Mouse (Mus musculus) hindbrain, embryonic 14.5 days (tissue): ENCODE data around the gene Ap3m1. TPM values are rescaled to one million over a fixed set of nuclear protein-coding genes. Genes with fewer than 3 reads are reported as not detected.
A peak's percentile ranks its signal among the peaks of the same experiment; 100 is the strongest.

ENCODE experiments used
- ATAC-seq: fragments of 200-750 bp; cut with Nextera tagmentation; 2 replicates; pipeline ENCODE4 v1.8.0; 2017; ENCODE audit warnings: moderate number of reproducible peaks, mild to moderate bottlenecking, moderate TSS enrichment, moderate library complexity; ENCODE audit not compliant: low FRiP score
- DNase-seq: peaks from one replicate; pipeline ENCODE4 v3.0.0-alpha.2; 2015; ENCODE audit warnings: low spot score
- H3K27ac ChIP-seq: fragments of 300-500 bp; sonication (generic); 2 replicates; pipeline ENCODE4 v1.5.1; 2014; ENCODE audit warnings: mild to moderate bottlenecking, moderate library complexity
- H3K27me3 ChIP-seq: fragments of 300-500 bp; sonication (generic); 2 replicates; pipeline ENCODE4 v1.6.1; 2014; ENCODE audit warnings: mild to moderate bottlenecking, low read length, mixed read lengths; ENCODE audit not compliant: control insufficient read depth, insufficient read depth
- H3K36me3 ChIP-seq: fragments of 300-500 bp; sonication (generic); replicated peaks from 2 replicates; pipeline ENCODE4 v1.6.1; 2014; ENCODE audit not compliant: control insufficient read depth, insufficient read depth
- H3K4me1 ChIP-seq: fragments of 300-500 bp; sonication (generic); replicated peaks from 2 replicates; pipeline ENCODE4 v1.6.1; 2014; ENCODE audit warnings: antibody characterized with exemption, low read length, mixed read lengths; ENCODE audit not compliant: control insufficient read depth, insufficient read depth
- H3K4me2 ChIP-seq: fragments of 300-500 bp; sonication (generic); replicated peaks from 2 replicates; pipeline ENCODE4 v1.6.1; 2014; ENCODE audit warnings: mild to moderate bottlenecking, moderate library complexity
- H3K4me3 ChIP-seq: fragments of 300-500 bp; sonication (generic); replicated peaks from 2 replicates; pipeline ENCODE4 v1.5.1; 2014; ENCODE audit warnings: mild to moderate bottlenecking, low read length
- H3K9ac ChIP-seq: fragments of 300-500 bp; sonication (generic); 2 replicates; pipeline ENCODE4 v1.6.1; 2014
- H3K9me3 ChIP-seq: fragments of 300-500 bp; sonication (generic); 2 replicates; pipeline ENCODE4 v1.6.1; 2016; ENCODE audit warnings: low read length; ENCODE audit not compliant: control insufficient read depth
- WGBS: fragments of 180-500 bp; shearing (Covaris S2); extraction: QIAGEN DNeasy Blood & Tissue Kit; methylation state at CpG from one replicate; pipeline ENCODE4 v1.1.7; 2014; 5-methylcytosine and 5-hydroxymethylcytosine counted together
- polyA plus RNA-seq: library from polyadenylated mRNA; unstranded; fragments of >200 nt; fragmentation: Nextera tagmentation; extraction: Ambion mirVana; gene quantifications from 2 replicates; pipeline ENCODE4 v1.2.1, GENCODE M21; 2014

Ap3m1 gene
- polyA plus RNA-seq, 1 experiment from 2014 or later: 94.5 TPM

DNA sequence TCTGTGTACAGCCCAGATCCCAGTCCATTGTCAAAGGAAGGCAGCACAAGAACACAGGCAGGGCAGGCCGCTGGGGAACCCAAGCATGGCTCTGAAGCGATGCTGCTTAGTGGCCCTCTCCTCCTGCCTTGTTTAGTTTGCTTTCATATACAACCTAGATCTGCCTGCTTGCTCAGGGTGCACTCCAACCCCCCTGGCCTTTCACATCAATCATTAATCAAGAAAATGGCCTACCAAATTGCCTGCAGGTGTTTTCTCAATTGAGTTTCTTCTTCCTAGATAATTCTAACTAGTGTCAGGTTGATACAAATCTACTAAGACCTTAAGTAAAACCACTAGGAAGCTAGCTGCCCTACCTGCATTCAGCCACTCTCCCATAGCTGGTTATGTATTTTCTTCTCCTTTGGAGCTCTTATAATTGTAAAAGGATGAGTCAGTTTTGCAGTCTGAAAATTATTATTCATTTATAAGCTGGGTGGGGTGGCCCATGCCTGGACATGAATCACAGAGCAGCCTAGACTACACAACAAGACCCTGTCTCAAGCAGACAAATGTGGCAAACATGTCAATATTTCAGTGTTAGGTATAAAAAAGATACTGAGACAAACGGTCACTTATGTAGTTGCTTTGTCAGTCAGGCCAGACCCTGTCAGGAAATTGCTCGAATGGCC is 35.2 kb upstream of the Ap3m1 start:
- H3K9me3 ChIP-seq: no peaks in the 10 kb centered on the region
- WGBS: 65% methylated on average over 4 of the region's 4 CpGs
- no peaks in the 10 kb centered on the region for H3K4me1 ChIP-seq
- H3K9ac ChIP-seq: no peak overlapping the region
- H3K36me3 ChIP-seq: no peaks in the 10 kb centered on the region
- no peak overlapping the region for H3K4me3 ChIP-seq
- H3K27ac ChIP-seq: no peak overlapping the region
- no peak overlapping the region for H3K4me2 ChIP-seq
- no peak for ATAC-seq
- no peaks in the 10 kb centered on the region for H3K27me3 ChIP-seq
- DNase-seq: no peak

DNA sequence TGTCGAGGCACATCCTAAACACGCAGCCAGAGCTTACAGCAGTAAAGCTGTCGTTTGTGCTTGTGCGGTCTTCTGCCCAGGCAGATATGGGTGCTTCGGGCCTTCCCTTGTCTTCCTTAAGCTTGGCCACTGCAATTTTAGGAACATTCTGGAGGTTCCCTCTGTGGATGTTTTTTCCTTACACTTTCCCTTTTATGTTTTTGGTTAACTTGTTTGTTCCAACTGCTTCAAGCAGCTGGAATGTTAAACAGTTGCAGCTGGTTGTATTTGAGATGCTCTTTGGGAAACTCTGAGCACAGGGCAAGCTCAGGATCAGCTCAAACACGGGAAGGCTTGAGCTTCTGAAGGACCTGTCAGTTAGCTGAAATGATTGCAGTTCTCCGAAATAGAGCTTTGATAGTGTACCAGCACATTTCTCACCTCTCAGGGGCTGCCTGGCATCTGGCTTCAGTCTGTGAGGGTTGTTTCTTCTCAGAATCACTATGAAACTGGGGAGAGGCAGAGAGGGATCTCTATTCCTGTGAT is 34.6 kb upstream of the Ap3m1 start:
- H3K27ac ChIP-seq: no peak overlapping the region
- H3K27me3 ChIP-seq: no peaks in the 10 kb centered on the region
- no peak for DNase-seq
- no peaks in the 10 kb centered on the region for H3K36me3 ChIP-seq
- no peaks in the 10 kb centered on the region for H3K9me3 ChIP-seq
- no peak overlapping the region for H3K4me3 ChIP-seq
- no peak overlapping the region for H3K4me2 ChIP-seq
- H3K4me1 ChIP-seq: no peaks in the 10 kb centered on the region
- no peak for ATAC-seq
- no peak overlapping the region for H3K9ac ChIP-seq
- WGBS: 67% methylated on average over 7 of the region's 7 CpGs

DNA sequence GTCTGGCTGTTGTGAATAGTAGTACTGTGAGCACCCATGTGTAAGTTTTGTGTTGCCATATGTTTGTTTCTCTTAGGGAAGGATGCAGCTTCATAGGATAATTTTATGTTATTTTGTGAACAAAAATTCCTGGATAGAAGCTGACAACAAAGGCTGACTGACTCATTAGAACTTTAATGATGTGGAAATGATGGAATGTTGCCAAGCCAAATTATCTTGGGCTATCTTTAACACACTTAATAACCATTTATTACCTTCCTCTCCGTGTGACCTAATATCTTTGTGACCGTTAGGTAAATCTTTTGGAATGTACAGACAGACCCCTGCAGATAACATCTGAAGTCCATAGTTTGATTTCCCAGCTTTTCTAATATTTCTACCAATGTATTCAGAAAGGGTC is 33.8 kb upstream of the Ap3m1 start:
- WGBS: 67% methylated on average over 2 of the region's 2 CpGs
- Histone ChIP-seq H3K4me1 (no peaks in the 10 kb centered on the region), H3K36me3 (no peaks in the 10 kb centered on the region), H3K9me3 (no peaks in the 10 kb centered on the region), H3K9ac (no peak overlapping the region), H3K27ac (no peak overlapping the region), H3K4me3 (no peak overlapping the region), H3K4me2 (no peak overlapping the region), H3K27me3 (no peaks in the 10 kb centered on the region)
- ATAC-seq (no peak), DNase-seq (no peak)

DNA sequence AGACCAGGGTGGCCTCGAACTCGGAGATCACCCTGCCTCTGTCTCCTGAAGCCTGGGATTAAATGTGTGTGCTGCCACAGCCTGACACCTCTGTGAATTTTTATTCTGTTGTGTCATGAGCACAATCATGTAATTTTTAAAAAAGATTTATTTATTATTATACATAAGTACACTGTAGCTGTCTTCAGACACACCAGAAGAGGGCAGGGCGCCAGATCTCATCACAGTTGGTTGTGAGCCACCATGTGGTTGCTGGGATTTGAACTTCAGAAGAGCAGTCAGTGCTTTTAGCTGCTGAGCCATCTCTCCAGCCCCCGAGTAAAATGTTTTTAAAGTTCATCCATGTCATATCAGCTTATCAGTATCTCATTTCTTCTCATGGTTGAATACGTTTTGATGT is 33.4 kb upstream of the Ap3m1 start:
- ATAC-seq (no peak), DNase-seq (no peak)
- Histone ChIP-seq H3K4me1 (no peaks in the 10 kb centered on the region), H3K27me3 (no peaks in the 10 kb centered on the region), H3K4me2 (no peak overlapping the region), H3K4me3 (no peak overlapping the region), H3K36me3 (no peaks in the 10 kb centered on the region), H3K27ac (no peak overlapping the region), H3K9ac (no peak overlapping the region), H3K9me3 (no peaks in the 10 kb centered on the region)
- 91% methylated on average over 5 of the region's 5 CpGs for WGBS

DNA sequence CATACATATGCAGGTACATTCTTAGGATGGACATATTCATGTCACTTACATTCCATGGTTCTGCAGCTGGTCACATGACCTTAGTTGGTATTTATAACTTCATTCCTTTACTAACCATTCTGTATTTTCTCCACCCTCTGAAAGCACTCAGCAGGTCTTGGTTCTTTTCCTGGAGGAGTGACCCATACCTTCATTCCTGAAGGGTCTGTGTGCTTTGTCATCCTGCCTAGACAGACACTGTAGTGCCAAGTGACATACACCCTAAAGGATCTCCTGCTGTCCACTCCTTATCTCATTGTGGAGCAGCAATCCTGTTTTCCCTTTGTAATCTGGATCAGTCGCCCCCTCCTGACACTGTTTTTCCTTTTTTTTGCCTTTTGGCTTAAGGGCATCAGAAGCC is 30.5 kb upstream of the Ap3m1 start:
- Histone ChIP-seq H3K4me1 (no peaks in the 10 kb centered on the region), H3K4me2 (no peak overlapping the region), H3K27ac (no peak overlapping the region), H3K4me3 (no peak overlapping the region), H3K9me3 (no peaks in the 10 kb centered on the region), H3K9ac (no peak overlapping the region), H3K27me3 (no peaks in the 10 kb centered on the region), H3K36me3 (no peaks in the 10 kb centered on the region)
- DNase-seq: no peak
- no peak for ATAC-seq
- WGBS: 67% methylated on average over 1 of the region's 1 CpGs

DNA sequence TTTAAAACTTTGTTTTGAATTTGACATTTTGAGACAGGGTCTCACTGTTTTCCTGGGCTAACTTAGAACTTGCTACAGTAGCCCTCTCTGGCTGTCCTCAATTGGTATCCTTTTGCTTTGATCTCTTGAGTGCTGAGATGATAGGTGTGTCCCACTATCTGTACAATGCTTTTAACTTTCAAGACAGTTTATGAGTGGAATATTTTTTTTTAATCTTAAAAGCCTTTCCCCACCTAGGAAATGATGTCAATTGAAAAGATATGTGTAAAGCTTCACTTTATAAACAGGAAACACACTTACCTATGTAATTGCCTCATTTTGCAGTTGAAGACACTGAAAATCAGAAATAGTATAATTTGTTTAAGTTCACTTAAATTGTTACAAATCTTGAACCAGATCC is 26.2 kb upstream of the Ap3m1 start:
- Histone ChIP-seq H3K36me3 (no peaks in the 10 kb centered on the region), H3K9ac (no peak overlapping the region)

DNA sequence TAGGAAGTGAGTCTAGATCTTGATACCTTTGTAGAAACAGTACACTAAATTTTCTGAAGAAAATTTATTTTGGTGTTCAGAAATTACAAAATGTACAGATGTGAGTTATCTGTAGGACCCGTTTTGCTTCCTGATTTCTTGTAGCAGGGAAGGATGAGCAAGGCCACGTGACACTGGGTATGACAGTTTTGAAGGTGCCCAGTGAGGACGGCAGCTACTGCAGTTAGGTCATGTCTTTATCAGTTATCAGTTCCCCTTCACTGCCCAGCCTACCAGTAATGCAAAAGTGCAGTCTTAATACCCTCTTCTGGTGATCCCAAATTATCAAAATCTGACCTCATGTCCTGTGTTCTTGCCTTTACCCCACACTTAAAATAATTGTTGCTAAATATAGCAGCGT is 25.6 kb upstream of the Ap3m1 start:
- Histone ChIP-seq H3K36me3 (no peaks in the 10 kb centered on the region), H3K27ac (no peak overlapping the region), H3K4me2 (no peak overlapping the region), H3K27me3 (no peaks in the 10 kb centered on the region), H3K9ac (no peak overlapping the region), H3K9me3 (no peaks in the 10 kb centered on the region), H3K4me3 (no peak overlapping the region), H3K4me1 (0 out of 2 replicates have a peak, but pooled peaks cover 4% of the 10 kb centered on the region)
- DNase-seq (no peak), ATAC-seq (no peak)
- 90% methylated on average over 4 of the region's 4 CpGs for WGBS

More for the DNA sequence above, 26.2 kb upstream of the Ap3m1 start:
- H3K27me3 ChIP-seq: no peaks in the 10 kb centered on the region
- ATAC-seq: no peak
- H3K4me3 ChIP-seq: no peak overlapping the region
- H3K4me2 ChIP-seq: no peak overlapping the region
- no peak overlapping the region for H3K27ac ChIP-seq
- no peak for DNase-seq
- no peaks in the 10 kb centered on the region for H3K9me3 ChIP-seq
- H3K4me1 ChIP-seq: 0 out of 2 replicates have a peak, but pooled peaks cover 4% of the 10 kb centered on the region

DNA sequence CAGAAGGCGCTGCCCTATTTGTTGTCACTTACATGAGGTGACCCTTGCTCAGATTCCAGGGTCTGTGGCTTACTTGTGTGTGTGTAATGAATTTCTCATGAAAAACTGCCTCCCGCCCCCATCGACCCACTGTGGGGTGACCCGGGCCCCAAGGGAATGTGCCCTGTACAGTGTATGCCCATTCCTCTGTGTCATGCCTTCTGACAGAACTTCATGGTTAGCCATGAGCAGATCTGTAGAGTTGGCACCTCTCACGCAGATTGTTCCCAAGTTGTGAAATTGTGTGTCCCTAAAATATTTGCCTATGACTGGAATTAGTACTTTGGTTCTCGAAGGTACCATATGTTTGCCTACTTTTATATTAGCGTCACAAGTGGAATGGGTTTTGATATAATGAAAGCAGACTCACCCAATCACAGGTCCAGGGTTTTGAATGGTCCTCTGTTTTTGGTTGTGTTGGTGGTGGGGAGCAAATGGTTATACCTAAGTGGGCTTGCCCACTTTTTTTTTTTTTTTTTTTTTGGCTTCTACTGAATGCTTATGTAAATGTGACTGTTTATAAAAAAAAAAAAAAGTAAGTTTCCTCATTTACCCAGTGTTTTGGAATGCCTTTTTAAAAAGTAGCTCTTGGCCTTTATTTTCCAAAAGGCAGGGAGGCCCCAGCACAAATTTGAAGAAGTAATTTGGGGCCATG is 24.3 kb upstream of the Ap3m1 start:
- Histone ChIP-seq H3K4me2 (peak overlapping the region; percentile 76), H3K9ac (peak overlapping the region; percentile 75), H3K9me3 (no peaks in the 10 kb centered on the region), H3K27ac (no peak overlapping the region), H3K36me3 (no peaks in the 10 kb centered on the region), H3K27me3 (no peaks in the 10 kb centered on the region), H3K4me3 (peak overlapping the region; percentile 69), H3K4me1 (0 out of 2 replicates have a peak, but pooled peaks cover 4% of the 10 kb centered on the region)
- 43% methylated on average over 7 of the region's 7 CpGs for WGBS
- ATAC-seq: peak; percentile 26
- DNase-seq: no peak

DNA sequence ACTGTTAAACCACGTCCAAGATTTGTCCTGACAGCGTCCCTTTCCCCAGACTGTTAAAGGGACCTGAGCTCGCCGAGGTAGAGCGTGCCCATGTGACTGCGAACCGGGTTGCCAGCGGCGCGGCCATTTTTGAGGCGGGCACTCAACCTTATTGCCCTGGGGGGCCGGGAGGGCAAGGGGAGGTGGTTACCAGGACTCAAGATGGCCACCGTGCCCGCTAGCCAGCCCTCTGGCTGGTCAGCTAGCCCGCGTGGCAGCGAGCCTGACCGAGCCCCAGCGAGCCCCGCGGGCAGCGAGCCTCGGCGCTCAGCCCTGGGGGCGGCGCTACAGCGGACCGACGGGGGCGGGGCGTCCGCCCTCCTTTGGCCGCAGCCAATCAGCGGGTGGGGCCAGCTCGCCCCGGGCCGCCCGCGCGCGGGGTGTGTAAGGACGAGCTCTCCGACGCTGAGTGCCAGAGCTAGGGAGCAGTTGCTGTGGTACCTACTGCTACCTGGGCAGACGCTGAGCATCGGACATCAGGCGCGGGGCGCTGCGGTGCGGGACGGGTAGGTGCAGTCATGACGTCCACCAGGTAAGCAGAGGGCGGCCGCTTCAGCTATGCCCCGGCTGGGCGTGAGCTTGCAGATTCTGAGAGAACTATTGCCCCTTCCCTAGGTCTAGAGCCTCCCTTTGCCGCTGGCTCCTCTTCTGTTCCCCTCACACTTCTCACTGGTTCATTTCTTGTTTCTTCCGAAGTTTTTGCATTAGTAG is 23.6 kb upstream of the Ap3m1 start:
- 0 out of 2 replicates have a peak, but pooled peaks cover 4% of the 10 kb centered on the region for H3K4me1 ChIP-seq
- H3K9me3 ChIP-seq: no peaks in the 10 kb centered on the region
- WGBS: under 1% methylated on average over 56 of the region's 59 CpGs
- peak overlapping the region; percentile 70 for H3K27ac ChIP-seq
- H3K36me3 ChIP-seq: no peaks in the 10 kb centered on the region
- H3K4me3 ChIP-seq: peak overlapping the region; percentile 69
- DNase-seq: peak; percentile 83
- H3K27me3 ChIP-seq: no peaks in the 10 kb centered on the region
- peak overlapping the region; percentile 75 for H3K9ac ChIP-seq
- ATAC-seq: peak; percentile 99
- peak overlapping the region; percentile 76 for H3K4me2 ChIP-seq
